Mouse (Mus musculus) macrophage (primary cell): ENCODE measurements around the gene Ip6k1. TPM values are rescaled to one million over a fixed set of nuclear protein-coding genes. Genes with fewer than 3 reads are reported as not detected.
A peak's percentile ranks its signal among the peaks of the same experiment; 100 is the strongest.

ENCODE experiments used
- H3K27ac ChIP-seq: fragments of 350-480 bp; formaldehyde crosslinking; 2 replicates; pipeline ENCODE4 v1.9.0; 2021
- H3K36me3 ChIP-seq: fragments of 350-480 bp; formaldehyde crosslinking; 2 replicates; pipeline ENCODE4 v1.9.0; 2021; ENCODE audit errors: inconsistent target
- H3K4me3 ChIP-seq: fragments of 350-480 bp; formaldehyde crosslinking; 2 replicates; pipeline ENCODE4 v1.9.0; 2021; ENCODE audit errors: inconsistent target
- H3K79me2 ChIP-seq: fragments of 350-480 bp; formaldehyde crosslinking; 2 replicates; pipeline ENCODE4 v1.9.0; 2021; ENCODE audit errors: inconsistent target
- WGBS: methylation state at CpG from one replicate; pipeline ENCODE4 v1.1.7; 2026; ENCODE audit warnings: inconsistent platforms; ENCODE audit not compliant: missing documents; 5-methylcytosine and 5-hydroxymethylcytosine counted together
- polyA plus RNA-seq: library from polyadenylated mRNA; stranded (reverse); fragments of 250-400 nt; gene quantifications from 3 replicates; pipeline ENCODE4 v1.2.4, GENCODE M21; 2018; ENCODE audit warnings: inconsistent platforms

Gene Ip6k1
- polyA plus RNA-seq, 1 experiment from 2014 or later, result 45.4 TPM

DNA sequence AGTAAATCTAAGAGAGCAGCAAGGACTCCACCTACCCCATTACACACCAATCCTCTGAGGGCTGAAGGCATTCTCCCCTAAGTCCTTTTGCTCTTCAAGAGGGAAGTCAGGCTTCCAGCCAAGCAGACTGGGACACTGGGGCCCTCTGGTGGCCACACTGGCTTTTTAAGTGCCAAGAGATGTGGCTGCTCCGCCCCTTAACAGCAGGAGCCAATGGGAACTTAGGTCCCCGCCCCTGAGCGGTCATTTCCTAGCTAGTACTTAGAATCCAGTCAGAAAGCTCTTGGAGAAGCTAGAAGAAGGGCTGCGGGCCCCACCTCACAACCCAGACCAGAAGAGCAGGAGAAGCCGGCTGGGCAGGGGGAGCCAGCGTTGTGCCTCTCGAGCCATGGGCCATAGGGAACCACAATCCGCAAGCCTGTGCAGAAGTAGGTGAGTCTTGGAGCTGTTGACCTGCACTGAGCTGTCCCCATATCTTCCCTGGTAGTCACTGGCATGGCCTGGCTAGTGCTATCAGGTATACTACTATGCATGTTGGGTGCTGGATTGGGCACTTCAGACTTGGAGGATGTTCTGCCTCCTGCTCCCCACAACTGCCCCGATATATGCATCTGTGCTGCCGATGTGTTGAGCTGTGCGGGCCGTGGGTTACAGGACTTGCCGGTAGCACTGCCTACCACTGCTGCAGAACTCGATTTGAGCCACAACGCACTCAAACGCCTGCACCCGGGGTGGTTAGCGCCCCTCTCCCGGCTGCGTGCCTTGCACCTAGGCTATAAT, 50.8 kb downstream of the Ip6k1 start, which contains the start of gene Amigo3:
Gene Amigo3 (plus strand): TSS at position 275 of the 780 bp plus-strand sequence.
- Histone ChIP-seq H3K4me3 (no peak within 1 kb of the TSS), H3K27ac (0 out of 2 replicates have a peak within 1 kb of the TSS, but pooled peaks have one; percentile 12), H3K36me3 (peaks cover 36% of the 10 kb centered on the region), H3K79me2 (peaks cover 20% of the 10 kb centered on the region)
- 55% methylated on average over 20 of the region's 20 CpGs for WGBS

DNA sequence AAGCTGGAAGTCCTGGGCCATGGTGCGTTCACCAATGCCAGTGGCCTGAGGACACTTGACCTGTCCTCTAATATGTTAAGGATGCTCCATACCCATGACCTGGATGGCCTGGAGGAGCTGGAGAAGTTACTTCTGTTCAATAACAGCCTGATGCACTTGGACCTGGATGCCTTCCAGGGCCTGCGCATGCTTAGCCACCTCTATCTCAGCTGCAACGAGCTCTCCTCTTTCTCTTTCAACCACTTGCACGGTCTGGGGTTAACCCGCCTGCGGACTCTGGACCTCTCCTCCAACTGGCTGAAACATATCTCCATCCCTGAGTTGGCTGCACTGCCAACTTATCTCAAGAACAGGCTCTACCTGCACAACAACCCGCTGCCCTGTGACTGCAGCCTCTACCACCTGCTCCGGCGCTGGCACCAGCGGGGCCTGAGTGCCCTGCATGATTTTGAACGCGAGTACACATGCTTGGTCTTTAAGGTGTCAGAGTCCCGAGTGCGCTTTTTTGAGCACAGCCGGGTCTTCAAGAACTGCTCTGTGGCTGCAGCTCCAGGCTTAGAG, 51.4 kb downstream of the Ip6k1 start:
- Histone ChIP-seq H3K36me3 (peaks cover 42% of the 10 kb centered on the region), H3K4me3 (no peak overlapping the region), H3K79me2 (peaks cover 20% of the 10 kb centered on the region), H3K27ac (no peak overlapping the region)
- WGBS, result 94% methylated on average over 15 of the region's 15 CpGs

DNA sequence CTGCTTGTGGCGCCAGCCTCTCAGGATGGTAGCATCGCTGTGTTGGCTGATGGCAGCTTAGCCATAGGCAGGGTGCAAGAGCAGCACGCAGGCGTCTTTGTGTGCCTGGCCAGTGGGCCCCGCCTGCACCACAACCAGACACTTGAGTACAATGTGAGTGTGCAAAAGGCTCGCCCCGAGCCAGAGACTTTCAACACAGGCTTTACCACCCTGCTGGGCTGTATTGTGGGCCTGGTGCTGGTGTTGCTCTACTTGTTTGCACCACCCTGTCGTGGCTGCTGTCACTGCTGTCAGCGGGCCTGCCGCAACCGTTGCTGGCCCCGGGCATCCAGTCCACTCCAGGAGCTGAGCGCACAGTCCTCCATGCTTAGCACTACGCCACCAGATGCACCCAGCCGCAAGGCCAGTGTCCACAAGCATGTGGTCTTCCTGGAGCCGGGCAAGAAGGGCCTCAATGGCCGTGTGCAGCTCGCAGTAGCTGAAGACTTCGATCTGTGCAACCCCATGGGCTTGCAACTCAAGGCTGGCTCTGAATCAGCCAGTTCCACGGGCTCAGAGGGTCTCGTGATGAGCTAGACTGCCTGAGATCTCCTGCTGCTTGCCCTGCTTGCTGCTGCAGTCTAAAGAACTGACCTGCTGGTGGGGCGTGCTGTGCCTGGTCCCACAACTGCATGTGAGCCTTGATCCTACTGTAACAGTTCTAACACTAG, 52.2 kb downstream of the Ip6k1 start:
- H3K79me2 ChIP-seq, result peaks cover 17% of the 10 kb centered on the region
- no peak overlapping the region for H3K4me3 ChIP-seq
- H3K27ac ChIP-seq, result no peak overlapping the region
- H3K36me3 ChIP-seq, result peaks cover 50% of the 10 kb centered on the region
- 93% methylated on average over 22 of the region's 22 CpGs for WGBS

DNA sequence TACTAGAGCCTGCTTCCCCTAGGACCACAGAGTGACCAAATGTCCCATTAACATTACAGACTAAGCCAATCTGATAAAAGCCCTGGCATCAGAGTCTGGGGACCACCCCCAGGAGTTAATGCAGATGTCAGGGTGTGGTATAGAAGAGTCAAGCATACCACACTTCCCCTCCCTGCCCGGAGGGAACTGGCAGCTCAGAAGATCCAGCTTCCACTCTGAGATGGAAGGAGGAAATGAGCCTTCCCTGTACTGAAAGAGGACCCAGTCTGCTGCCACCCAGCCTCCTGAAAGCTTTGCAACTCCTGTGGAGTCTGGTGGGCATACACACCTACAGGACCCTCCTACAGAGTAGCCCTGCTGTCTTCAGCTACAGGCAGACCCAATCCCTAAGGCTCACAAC, 52.8 kb downstream of the Ip6k1 start:
- H3K4me3 ChIP-seq, result no peak overlapping the region
- H3K36me3 ChIP-seq, result peaks cover 56% of the 10 kb centered on the region
- WGBS, result 0% methylated on average over 1 of the region's 1 CpGs
- H3K79me2 ChIP-seq, result peaks cover 12% of the 10 kb centered on the region; the same call in 1 of the 2 replicates
- H3K27ac ChIP-seq, result no peak overlapping the region

DNA sequence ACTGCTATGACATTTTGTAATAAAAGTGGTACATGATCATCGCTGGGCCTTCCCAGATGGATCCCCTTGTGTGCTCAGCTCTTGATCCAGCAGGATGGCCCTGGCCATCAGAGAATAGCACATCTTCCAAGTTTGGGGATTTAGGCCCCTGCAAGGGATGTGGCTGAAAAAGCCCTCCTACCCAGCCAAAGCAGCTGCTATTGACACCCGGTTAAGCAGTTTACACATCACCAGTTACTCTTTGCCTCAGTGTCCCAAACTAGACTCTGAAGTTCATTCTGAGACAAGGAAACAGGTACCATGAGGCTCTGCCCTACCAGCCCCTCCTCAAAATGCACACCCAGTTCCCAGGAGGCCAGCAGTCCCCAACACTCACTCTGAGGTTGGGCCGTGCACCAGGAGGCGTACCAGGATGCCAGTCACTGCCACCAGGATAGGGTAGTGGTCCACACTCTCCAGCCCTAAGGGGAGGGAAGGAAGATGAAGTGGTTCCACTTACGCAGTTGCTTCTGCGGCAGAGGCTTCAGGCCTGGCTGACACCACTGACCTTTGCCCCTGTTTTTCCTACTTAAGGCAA, 53.4 kb downstream of the Ip6k1 start:
- Histone ChIP-seq H3K79me2 (peaks cover 5% of the 10 kb centered on the region; the same call in 1 of the 2 replicates), H3K36me3 (peaks cover 58% of the 10 kb centered on the region), H3K4me3 (no peak overlapping the region), H3K27ac (no peak overlapping the region)
- WGBS, result 94% methylated on average over 6 of the region's 6 CpGs

DNA sequence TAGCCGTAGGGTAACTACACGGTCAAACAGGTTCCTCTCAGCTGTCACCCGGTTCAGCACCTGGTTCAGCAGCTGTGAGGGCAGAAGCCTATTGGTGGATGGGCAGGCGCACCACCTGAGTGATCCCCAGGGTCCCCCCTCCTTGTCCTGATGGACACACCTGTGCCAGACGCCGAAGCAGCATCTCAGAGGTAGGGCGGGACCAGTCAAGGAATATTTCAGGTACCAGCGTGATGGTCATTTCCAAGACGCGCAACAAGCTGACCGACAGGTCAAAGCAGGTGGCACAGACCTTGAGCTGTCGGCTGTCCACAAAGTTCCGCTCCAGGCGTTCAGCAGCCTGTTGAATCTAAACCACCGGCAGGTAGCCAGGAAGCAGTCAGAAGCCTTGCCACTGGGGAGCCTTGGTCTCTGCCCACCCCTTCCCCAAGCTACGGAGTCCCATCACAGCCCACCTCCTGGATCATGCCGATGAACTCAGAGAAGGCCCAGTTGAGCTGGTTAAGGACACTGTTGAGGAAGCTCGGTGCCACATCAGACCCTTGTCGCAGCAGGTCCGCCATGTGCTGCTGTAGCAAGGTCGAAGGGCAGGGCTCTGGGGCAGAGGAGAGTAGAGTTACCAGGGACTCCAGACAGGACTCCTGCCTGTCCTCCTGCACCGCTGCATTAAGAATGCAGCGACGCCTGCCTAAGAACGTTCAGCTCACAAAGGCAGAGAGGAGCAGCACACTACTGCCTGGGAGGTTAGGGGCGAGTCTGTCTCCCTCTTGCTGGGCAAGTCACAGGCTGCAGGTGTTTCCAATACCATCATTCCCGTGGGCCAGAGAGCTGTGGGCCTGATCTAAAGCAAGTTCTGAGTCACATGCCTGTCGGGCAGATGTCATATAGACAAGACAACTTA, 54.3 kb downstream of the Ip6k1 start:
- no peak overlapping the region for H3K4me3 ChIP-seq
- H3K27ac ChIP-seq, result no peak overlapping the region
- WGBS, result 94% methylated on average over 28 of the region's 28 CpGs
- H3K79me2 ChIP-seq, result no peaks in the 10 kb centered on the region; the same call in 1 of the 2 replicates
- peaks cover 50% of the 10 kb centered on the region; the same call in 1 of the 2 replicates for H3K36me3 ChIP-seq

DNA sequence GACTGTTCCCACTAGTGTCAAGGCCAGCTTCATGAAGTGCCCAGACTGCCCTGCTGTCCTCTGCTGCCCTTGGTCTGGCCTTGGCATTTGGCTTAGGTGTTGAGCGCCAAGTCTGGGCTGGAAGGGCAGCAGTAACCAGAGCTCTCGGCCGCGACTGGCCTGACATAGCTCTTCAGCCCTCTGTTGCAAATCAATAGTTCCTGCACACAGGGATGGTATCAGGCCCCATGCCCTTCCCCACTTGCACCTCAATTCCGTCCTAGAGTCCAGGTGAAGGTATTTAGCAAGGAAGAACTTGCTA, 54.9 kb downstream of the Ip6k1 start:
- WGBS, result 100% methylated on average over 5 of the region's 5 CpGs
- Histone ChIP-seq H3K36me3 (peaks cover 45% of the 10 kb centered on the region; the same call in 1 of the 2 replicates), H3K79me2 (no peaks in the 10 kb centered on the region), H3K27ac (no peak overlapping the region), H3K4me3 (no peak overlapping the region)

DNA sequence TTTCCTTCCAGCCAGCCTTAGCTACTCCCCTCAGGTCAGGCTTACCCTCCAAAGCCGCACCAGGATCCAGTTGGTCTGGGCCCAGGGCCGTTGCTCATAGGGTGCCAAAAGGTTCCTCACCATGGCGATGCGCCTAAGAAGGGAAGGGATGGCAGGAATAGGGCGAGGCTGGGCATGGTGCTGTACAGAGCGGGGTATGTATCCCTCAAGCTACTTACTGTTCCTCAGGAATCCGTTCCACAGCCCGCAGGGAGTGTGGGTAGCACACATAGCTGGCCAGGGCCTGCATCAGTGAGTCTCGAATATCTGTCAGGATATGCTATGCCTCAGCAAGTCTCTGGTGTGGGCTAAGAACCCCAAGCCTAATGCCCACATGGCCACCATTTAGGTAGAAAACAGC, 56.0 kb downstream of the Ip6k1 start:
- peaks cover 54% of the 10 kb centered on the region; the same call in 1 of the 2 replicates for H3K36me3 ChIP-seq
- WGBS, result 100% methylated on average over 9 of the region's 9 CpGs

DNA sequence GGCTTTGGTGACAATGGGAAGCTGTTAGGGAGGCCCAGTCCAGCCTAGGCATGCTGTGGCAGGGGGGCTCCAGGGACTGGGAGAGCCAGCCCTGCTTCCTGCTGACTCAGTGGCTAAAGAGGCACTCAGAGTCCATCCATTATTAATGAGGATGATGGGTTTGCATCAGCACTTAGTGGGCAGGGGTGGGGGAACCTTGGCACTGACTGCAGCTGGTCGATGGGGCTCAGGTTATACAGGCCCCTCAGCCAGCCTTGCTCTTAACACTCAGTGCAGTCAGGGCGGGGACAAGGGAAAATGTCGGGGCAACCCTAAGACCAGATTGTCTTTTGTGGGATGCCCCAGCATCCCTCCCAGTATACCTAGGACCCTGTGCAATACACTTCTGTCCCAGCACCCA, 59.8 kb downstream of the Ip6k1 start:
- no peak overlapping the region for H3K27ac ChIP-seq
- WGBS, result 89% methylated on average over 3 of the region's 3 CpGs
- H3K79me2 ChIP-seq, result no peaks in the 10 kb centered on the region
- peaks cover 54% of the 10 kb centered on the region; the same call in 1 of the 2 replicates for H3K36me3 ChIP-seq
- no peak overlapping the region for H3K4me3 ChIP-seq

More for the DNA sequence above, 56.0 kb downstream of the Ip6k1 start:
- Histone ChIP-seq H3K4me3 (no peak overlapping the region), H3K79me2 (no peaks in the 10 kb centered on the region), H3K27ac (no peak overlapping the region)

DNA sequence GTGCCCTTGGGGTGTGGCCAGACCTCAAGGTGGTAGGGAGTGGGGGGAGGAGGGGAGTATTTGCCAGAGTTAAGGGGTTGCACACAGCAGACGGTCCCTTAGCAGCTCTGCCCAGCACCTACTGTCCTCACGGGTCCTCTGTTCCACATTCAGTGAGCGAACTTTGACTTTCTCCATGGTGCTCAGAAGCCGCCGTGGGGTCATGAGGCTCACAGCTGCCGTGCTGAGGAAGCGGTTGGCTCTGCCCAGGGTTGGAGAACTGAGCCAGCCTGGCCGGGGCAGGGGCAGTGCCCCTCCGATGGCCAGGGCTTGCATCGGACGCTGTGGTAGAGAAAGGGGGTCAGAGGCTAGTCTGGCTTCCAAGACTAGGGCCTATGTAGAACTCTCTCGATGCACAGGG, 61.1 kb downstream of the Ip6k1 start:
- H3K79me2 ChIP-seq, result no peaks in the 10 kb centered on the region
- H3K27ac ChIP-seq, result no peak overlapping the region
- WGBS, result 92% methylated on average over 12 of the region's 12 CpGs
- H3K4me3 ChIP-seq, result no peak overlapping the region
- H3K36me3 ChIP-seq, result peaks cover 43% of the 10 kb centered on the region; the same call in 1 of the 2 replicates

DNA sequence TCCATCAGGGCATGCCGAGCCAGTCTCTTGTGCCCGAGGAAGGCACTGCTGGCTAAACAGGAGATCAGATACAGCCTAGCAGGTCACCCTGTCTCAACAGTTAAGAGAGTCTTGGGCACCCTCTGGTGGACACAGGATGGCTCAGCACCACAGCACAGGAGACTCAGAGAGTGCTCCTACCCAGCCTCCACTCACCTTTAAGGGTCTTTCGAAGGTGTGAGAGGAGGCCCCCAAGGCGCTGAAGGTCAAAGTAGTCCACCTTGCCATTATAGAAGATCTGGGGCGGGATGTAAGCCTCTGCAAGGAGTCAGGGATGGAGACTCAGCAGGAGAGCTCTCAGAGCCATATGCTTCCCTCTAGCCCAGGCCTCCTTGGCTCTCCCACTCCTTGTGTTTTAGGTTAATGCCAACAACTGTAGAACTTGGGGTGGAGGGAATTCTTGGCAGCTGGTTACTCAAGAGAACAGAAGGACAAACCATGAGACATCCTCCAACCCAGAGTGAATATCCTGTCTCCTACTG, 63.2 kb downstream of the Ip6k1 start:
- Histone ChIP-seq H3K79me2 (no peaks in the 10 kb centered on the region), H3K36me3 (peaks cover 27% of the 10 kb centered on the region; the same call in 1 of the 2 replicates), H3K27ac (no peak overlapping the region), H3K4me3 (no peak overlapping the region)
- 70% methylated on average over 5 of the region's 5 CpGs for WGBS

DNA sequence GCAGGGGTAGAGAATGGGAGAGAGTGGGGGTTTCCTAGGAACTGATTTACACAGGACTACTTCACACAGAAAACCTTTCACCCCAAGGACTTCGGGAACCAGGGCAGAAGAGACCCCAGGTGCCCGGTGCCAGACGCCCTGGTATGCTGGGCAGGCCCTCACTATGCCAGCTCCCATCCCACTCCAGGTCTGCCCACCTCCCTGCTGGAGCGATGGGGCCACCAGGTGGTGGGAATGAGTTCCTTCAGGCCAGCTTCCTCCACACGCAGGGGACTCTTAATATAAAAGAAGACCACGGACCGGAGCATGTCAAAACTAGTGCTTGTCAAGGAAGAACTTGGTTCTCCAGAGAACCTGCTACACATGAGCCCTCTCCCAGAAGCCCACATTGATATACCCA, 64.9 kb downstream of the Ip6k1 start:
- Histone ChIP-seq H3K79me2 (no peaks in the 10 kb centered on the region), H3K4me3 (no peak overlapping the region), H3K36me3 (peaks cover 34% of the 10 kb centered on the region; the same call in 1 of the 2 replicates), H3K27ac (no peak overlapping the region)
- WGBS, result 87% methylated on average over 6 of the region's 7 CpGs

DNA sequence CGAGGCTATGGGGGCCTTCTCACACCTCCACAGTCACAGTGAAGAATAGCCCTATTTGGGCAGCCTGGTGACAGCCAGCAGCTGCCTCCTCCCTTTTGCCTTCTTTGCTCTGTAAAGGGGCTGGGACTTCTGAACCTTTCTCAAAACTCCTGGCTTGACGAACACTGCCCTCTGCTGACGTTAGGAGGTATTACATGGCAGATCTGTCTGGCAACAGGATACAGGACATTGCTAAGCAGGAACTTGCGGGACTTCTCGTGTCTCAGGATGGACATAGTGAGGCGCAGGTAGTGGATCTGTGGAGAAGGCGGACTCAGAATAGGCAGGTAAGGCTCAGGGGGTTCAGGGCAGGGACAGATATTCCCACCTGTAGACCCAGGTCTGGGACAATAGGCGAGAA, 65.6 kb downstream of the Ip6k1 start:
- Histone ChIP-seq H3K79me2 (no peaks in the 10 kb centered on the region), H3K36me3 (peaks cover 28% of the 10 kb centered on the region; the same call in 1 of the 2 replicates), H3K4me3 (no peak overlapping the region), H3K27ac (no peak overlapping the region)
- 32% methylated on average over 8 of the region's 8 CpGs for WGBS
